Mouse (Mus musculus): ENCODE results near the gene Mreg. TPM values are rescaled to one million over a fixed set of nuclear protein-coding genes. Genes with fewer than 3 reads are reported as not detected.
A peak's percentile ranks its signal among the peaks of the same experiment; 100 is the strongest.
"Not testable (repeated sequence)": the region's sequence is repeated elsewhere in the genome, so short reads cannot be mapped to it uniquely, and the experiment has no call there.

The Mreg gene
- polyA plus RNA-seq, 1 experiment from 2014 or later = 40.3 TPM

DNA sequence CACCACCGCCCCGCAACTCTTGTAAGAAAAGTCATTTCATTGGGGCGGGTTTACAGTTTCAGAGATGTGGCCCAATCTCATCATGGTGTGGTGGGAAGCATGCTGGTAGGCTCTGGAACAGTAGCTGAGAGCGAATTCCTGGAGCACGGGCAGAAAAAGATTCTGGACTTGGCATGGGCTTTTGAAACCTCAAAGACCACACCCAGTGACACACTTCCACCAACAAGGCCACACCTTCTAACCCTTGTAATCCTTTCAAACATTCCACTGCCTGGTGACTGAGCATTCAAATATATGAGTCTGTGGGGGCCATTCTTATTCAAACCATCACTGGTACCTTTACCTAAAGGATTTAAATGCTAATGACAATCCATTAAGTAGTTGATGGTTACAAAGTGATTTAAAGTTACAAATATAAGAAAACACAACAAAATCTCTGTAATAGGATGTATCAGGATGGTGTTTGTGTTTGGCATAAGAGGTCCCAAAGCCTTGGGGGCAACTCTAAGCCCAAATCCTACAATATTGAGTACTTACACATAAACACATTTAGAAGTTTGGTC, 30.6 kb upstream of the Mreg start:
- no peaks in the 10 kb centered on the region for H3K9me3 ChIP-seq
- 85% methylated on average over 5 of the region's 5 CpGs for WGBS
- no peaks in the 10 kb centered on the region for H3K4me1 ChIP-seq
- ATAC-seq (ENCODE audit: low FRiP score, low read depth) = no peak
- no peaks in the 10 kb centered on the region for H3K27me3 ChIP-seq (replicated peaks)
- H3K4me3 ChIP-seq = no peak overlapping the region
- H3K4me2 ChIP-seq (replicated peaks) = no peak overlapping the region
- H3K27ac ChIP-seq = no peak overlapping the region
- no peak overlapping the region for H3K9ac ChIP-seq
- no peaks in the 10 kb centered on the region for H3K36me3 ChIP-seq

DNA sequence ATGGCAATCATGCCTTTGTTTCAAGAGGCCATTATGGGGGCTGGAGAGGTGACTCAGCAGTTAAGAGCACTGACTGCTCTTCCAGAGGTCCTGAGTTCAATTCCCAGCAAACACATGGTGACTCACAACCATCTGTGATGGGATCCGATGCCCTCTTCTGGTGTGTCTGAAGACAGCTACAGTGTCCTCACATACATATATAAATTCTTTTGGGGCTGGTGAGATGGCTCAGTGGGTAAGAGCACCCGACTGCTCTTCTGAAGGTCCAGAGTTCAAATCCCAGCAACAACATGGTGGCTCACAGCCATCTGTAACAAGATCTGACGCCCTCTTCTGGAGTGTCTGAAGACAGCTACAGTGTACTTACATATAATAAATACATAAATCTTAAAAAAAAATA, 27.0 kb upstream of the Mreg start:
- H3K36me3 ChIP-seq; ATAC-seq (ENCODE audit: low FRiP score, low read depth); H3K27me3 ChIP-seq (replicated peaks); H3K4me3 ChIP-seq; H3K9me3 ChIP-seq; H3K9ac ChIP-seq; H3K4me2 ChIP-seq (replicated peaks); H3K4me1 ChIP-seq; H3K27ac ChIP-seq: not testable (repeated sequence)
- 89% methylated on average over 3 of the region's 3 CpGs for WGBS

DNA sequence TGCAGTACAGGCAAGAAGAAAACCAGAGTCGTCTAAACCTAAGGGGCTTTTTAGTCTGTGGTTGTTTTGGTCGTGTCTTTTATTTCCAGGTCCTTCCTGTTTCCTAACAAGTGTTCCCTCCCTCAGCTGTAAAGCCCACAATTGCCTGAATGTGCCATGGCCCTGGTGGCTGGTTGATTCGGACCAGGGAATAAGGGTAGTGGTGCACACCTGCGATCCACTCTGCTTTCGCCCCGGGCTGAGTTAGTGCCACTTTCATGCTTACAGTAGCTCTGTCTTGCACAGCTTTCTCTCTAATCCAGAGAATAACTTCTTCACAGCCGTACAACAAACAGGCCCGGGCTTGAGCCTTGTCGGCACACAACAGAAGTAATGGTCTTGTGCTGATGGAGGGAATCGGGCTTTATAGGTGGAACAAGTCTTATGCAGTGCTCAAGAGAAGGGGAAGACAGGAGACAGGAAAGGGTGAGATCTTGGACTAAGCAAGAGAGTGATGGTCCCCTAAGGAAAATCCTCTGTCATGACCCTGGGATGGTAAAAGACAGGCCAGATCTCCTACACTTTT, 26.0 kb upstream of the Mreg start:
- 57% methylated on average over 10 of the region's 10 CpGs for WGBS
- no peak for ATAC-seq (ENCODE audit: low FRiP score, low read depth)
- H3K36me3 ChIP-seq = no peaks in the 10 kb centered on the region
- H3K4me1 ChIP-seq = no peaks in the 10 kb centered on the region
- 0 out of 2 replicates have a peak, but pooled peaks cover 4% of the 10 kb centered on the region for H3K27me3 ChIP-seq (replicated peaks)
- no peak overlapping the region for H3K4me3 ChIP-seq
- H3K4me2 ChIP-seq (replicated peaks) = 0 out of 2 replicates have a peak overlapping the region, but pooled peaks have one; percentile 5
- no peak overlapping the region for H3K27ac ChIP-seq
- no peak overlapping the region for H3K9ac ChIP-seq
- no peaks in the 10 kb centered on the region for H3K9me3 ChIP-seq

DNA sequence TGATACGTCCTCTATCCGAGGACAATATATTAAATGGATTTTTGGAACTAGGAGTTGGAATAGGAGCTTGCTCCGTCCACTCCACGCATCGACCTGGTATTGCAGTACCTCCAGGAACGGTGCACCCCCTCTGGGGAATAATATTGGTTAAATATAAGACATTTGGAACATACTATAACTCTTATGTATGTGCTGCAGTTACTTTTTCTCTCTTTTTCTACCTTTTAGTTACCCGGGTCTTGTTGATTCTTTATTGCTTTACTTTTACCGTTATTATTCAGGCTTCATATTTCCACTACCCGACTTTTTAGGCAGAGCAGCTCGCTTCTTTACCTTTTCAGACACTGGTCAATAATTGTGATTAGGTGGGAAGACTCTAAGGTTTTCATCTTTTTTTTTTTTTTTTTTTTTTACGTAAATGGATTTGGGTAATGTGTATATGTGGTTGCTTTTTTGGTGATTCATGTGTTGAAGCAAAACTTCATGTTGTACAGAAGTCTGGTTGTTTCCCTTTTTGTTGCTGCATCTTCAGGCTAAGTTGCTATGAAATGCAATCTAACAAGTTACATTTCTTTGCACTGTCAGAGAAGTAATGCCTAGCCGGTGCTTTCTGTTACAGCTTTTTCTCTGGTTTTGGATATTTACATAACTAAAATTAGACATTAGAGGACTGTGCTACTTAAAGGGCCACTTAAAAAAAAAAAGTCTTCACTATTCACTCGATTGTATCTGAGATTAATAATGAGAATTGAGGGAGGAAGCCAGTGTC, 25.1 kb upstream of the Mreg start:
- H3K4me1 ChIP-seq = no peaks in the 10 kb centered on the region
- WGBS = 6% methylated on average over 13 of the region's 13 CpGs
- no peak overlapping the region for H3K4me3 ChIP-seq
- no peak overlapping the region for H3K27ac ChIP-seq
- no peak overlapping the region for H3K9ac ChIP-seq
- H3K9me3 ChIP-seq = no peaks in the 10 kb centered on the region
- no peaks in the 10 kb centered on the region for H3K36me3 ChIP-seq
- peak overlapping the region; percentile 49 for H3K4me2 ChIP-seq (replicated peaks)
- ATAC-seq (ENCODE audit: low FRiP score, low read depth) = no peak
- 0 out of 2 replicates have a peak, but pooled peaks cover 4% of the 10 kb centered on the region for H3K27me3 ChIP-seq (replicated peaks)

DNA sequence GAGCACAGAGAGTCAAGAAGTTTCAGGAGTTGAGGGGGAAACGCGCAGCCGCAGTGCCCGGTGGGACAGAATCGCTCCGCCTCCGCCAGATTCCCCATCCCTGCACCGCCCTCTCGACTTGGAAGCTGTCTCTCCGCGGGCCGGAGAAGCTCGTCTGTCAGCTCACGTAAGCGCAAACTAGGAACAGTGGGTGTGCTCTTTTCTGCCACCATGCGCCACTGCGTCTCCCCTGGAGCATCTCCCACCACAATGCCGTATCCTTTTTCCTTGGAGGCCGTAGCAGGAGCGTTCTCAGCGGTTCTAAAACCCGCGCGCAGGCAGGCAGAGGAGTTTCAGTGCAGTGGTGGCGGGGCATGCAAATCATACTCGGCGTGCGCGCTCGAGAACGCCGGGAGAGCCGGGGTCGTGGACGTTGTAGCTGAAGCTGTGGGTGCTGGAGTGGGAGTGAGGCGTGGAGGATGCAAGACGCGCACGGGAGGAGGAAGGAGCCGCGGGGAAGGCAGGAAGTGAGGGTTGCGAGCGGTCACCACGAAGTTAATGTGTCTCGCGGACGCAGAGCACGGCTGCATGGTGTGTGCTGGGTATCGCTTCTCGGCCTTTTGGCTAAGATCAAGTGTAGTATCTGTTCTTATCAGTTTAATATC, 24.4 kb upstream of the Mreg start:
- Histone ChIP-seq H3K27ac (peak overlapping the region; percentile 50; the same call in 1 of the 2 replicates), H3K4me3 (peak overlapping the region; percentile 46), H3K9ac (peak overlapping the region; percentile 61), H3K4me2 (replicated peaks) (peak overlapping the region; percentile 64)
- not testable (repeated sequence) for H3K36me3 ChIP-seq; H3K4me1 ChIP-seq; H3K9me3 ChIP-seq; H3K27me3 ChIP-seq (replicated peaks)
- WGBS = under 1% methylated on average over 38 of the region's 50 CpGs
- peak; percentile 82 for ATAC-seq (ENCODE audit: low FRiP score, low read depth)

DNA sequence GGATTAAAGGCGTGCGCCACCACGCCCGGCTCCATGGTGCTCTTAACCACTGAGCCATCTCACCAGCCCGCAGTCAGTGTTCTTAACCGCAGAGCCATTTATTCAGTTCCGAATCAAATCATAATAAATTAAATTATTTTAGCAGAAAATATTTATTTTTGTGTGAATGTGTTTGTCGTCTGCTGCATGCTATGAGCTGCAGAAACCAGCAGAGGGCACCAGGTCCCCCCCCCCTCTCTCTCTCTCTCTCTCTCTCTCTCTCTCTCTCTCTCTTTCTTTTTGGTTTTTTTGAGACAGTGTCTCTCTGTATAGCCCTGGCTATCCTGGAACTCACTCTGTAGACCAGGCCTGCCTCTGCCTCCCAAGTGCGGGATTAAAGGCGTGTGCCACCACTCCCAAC, 20.5 kb upstream of the Mreg start:
- not testable (repeated sequence) for H3K36me3 ChIP-seq; ATAC-seq (ENCODE audit: low FRiP score, low read depth); H3K27me3 ChIP-seq (replicated peaks); H3K4me1 ChIP-seq; H3K27ac ChIP-seq; H3K4me3 ChIP-seq; H3K4me2 ChIP-seq (replicated peaks); H3K9me3 ChIP-seq; H3K9ac ChIP-seq
- WGBS = 81% methylated on average over 10 of the region's 10 CpGs

DNA sequence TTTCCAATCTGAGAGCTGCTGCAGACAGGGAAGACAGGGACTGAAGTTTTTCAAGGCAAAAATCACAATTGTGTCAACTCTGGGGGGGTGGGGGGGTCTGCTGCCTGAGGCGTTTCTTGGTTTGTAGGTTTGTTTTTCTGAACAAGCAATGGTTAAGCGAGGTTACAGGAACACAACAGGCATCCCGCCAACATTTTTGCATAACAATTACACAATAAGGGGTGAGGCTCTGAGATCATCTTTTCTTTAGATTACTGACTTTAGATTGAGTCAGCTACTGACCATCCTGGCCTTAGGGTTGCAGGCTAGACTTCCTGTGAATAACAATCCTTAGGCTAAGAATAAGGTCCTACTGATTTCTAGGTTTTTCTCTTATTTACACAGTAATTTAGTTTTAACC, 16.9 kb upstream of the Mreg start:
- no peak overlapping the region for H3K4me2 ChIP-seq (replicated peaks)
- H3K4me1 ChIP-seq = no peaks in the 10 kb centered on the region
- peaks cover 8% of the 10 kb centered on the region; the same call in 1 of the 2 replicates for H3K27me3 ChIP-seq (replicated peaks)
- H3K36me3 ChIP-seq = no peaks in the 10 kb centered on the region
- no peak overlapping the region for H3K9ac ChIP-seq
- ATAC-seq (ENCODE audit: low FRiP score, low read depth) = no peak
- 22% methylated on average over 3 of the region's 3 CpGs for WGBS
- H3K9me3 ChIP-seq = no peaks in the 10 kb centered on the region
- no peak overlapping the region for H3K27ac ChIP-seq
- no peak overlapping the region for H3K4me3 ChIP-seq

DNA sequence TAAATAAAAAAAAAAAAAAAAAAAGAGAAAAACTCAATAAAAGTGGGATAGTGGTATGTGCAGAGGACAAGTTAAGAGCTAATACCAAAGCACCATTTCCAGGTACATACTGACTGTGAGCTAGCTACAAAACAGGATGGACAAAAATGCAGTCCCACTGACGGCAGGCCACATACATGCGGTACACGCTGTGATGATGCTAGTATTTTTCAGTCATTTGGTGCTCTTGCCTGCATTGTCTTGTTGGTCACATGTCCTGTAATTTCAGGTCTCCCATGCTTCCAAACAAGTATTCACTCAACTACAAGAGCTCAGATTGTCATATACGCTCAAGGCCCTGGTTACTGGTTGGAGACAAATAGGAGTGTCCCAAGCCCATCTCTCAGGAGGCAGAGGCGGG, 15.4 kb upstream of the Mreg start:
- H3K9me3 ChIP-seq = no peaks in the 10 kb centered on the region
- no peak overlapping the region for H3K4me2 ChIP-seq (replicated peaks)
- H3K36me3 ChIP-seq = no peaks in the 10 kb centered on the region
- no peak overlapping the region for H3K4me3 ChIP-seq
- 90% methylated on average over 5 of the region's 5 CpGs for WGBS
- H3K27ac ChIP-seq = no peak overlapping the region
- no peak overlapping the region for H3K9ac ChIP-seq
- H3K27me3 ChIP-seq (replicated peaks) = peaks cover 5% of the 10 kb centered on the region; the same call in 1 of the 2 replicates
- H3K4me1 ChIP-seq = no peaks in the 10 kb centered on the region
- ATAC-seq (ENCODE audit: low FRiP score, low read depth) = no peak

DNA sequence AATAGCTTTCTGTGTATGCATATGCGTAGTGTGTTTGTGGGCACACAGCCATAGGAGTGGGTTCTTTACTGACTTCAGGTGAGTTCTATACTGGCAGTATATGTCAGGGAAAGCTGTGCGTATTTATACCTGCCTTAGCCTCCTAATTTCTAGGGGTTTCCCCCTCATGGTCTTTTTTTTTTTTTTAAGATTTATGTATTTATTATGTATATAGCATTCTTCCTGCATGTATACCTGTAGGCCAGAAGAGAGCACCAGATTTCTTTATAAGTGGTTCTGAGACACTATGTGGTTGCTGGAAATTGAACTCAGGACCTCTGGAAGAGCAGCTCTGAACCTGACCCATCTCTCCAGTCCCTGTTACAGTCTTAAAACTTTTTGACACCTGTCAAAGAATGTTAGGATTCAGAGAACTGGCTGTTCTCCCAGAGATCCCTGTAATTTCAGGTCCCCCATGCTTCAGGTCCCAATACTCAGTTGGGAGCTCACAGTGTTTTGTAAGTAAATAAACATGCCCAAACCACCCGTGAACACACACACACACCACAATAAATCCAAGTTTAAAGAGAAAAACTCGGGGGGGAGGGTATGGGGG, 14.9 kb upstream of the Mreg start:
- Histone ChIP-seq H3K36me3 (no peaks in the 10 kb centered on the region), H3K9me3 (no peaks in the 10 kb centered on the region), H3K27ac (no peak overlapping the region), H3K4me1 (no peaks in the 10 kb centered on the region), H3K9ac (no peak overlapping the region), H3K4me3 (no peak overlapping the region), H3K4me2 (replicated peaks) (no peak overlapping the region), H3K27me3 (replicated peaks) (peaks cover 5% of the 10 kb centered on the region; the same call in 1 of the 2 replicates)
- ATAC-seq (ENCODE audit: low FRiP score, low read depth) = no peak
- WGBS = 58% methylated on average over 4 of the region's 4 CpGs

DNA sequence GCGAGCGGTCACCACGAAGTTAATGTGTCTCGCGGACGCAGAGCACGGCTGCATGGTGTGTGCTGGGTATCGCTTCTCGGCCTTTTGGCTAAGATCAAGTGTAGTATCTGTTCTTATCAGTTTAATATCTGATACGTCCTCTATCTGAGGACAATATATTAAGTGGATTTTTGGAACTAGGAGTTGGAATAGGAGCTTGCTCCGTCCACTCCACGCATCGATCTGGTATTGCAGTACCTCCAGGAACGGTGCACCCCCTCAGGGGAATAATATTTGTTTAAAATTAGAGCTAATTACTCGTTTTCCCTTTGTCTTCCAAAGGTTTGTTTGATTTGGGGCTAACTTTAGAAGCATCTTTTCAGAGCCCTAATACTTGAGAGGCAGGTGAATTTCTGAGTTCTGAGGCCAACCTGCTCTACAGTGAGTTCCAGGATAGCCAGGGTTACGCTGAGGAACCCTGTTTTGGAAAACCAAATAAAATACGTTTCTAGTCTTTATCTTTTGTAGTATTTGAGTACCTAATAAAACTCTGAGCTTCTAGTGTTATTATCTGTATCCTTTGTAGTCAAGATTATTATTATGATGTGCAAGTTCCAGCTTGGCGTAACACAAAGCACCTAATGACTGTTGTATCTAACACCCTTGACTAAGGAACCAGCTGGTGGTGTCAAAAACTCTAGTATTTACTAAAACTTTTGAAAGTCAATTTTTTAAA, 14.2 kb upstream of the Mreg start:
- Histone ChIP-seq H3K4me3 (no peak overlapping the region), H3K27me3 (replicated peaks) (peaks cover 5% of the 10 kb centered on the region; the same call in 1 of the 2 replicates), H3K9me3 (no peaks in the 10 kb centered on the region), H3K4me1 (no peaks in the 10 kb centered on the region), H3K27ac (no peak overlapping the region), H3K4me2 (replicated peaks) (peak overlapping the region; percentile 64), H3K9ac (no peak overlapping the region), H3K36me3 (no peaks in the 10 kb centered on the region)
- WGBS = under 1% methylated on average over 11 of the region's 18 CpGs
- ATAC-seq (ENCODE audit: low FRiP score, low read depth) = peak; percentile 85

DNA sequence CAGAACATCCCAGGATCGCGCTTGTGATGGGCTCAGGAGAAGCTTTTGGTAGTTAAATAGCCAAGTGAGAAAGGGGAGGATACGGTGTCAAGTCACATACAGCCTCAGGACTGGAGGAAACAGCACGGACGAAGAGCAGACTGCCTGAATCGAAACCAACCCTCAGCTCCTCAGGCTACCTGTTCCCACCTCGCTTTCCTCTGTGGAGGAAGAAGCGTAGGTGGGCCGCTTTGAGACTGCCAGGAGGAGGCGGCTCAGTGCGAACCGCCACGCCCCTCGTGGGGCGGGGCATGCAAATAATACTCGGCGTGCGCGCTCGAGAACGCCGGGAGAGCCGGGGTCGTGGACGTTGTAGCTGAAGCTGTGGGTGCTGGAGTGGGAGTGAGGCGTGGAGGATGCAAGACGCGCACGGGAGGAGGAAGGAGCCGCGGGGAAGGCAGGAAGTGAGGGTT, 13.6 kb upstream of the Mreg start:
- Histone ChIP-seq H3K4me2 (replicated peaks) (peak overlapping the region; percentile 64), H3K4me3 (peak overlapping the region; percentile 34)
- H3K27me3 ChIP-seq (replicated peaks); H3K36me3 ChIP-seq; H3K9ac ChIP-seq; H3K9me3 ChIP-seq; H3K27ac ChIP-seq; H3K4me1 ChIP-seq: not testable (repeated sequence)
- ATAC-seq (ENCODE audit: low FRiP score, low read depth) = peak; percentile 92
- under 1% methylated on average over 25 of the region's 31 CpGs for WGBS

Data from neural tube, embryonic 12.5 days (tissue).